Mouse (Mus musculus) left cerebral cortex, postnatal 36 days (tissue): ENCODE results near the gene 1700029H14Rik. TPM values are rescaled to one million over a fixed set of nuclear protein-coding genes. Genes with fewer than 3 reads are reported as not detected.

ENCODE experiments used
- DNase-seq, 2 experiments: peaks; one replicate each; pipeline ENCODE4 v3.0.0; 2021 to 2022; ENCODE audit warnings: low spot score in 2 of 2, mixed read lengths in 1 of 2
- intact Hi-C: fragments of 180-260 bp; cut with DNase I; formaldehyde crosslinking; loops from one replicate; pipeline ENCODE4 v1.15.1; 2025
- total RNA-seq, 2 experiments: library from RNA; stranded (reverse); gene quantifications; 2 replicates each; pipeline ENCODE4 v1.2.3; 2021

Gene 1700029H14Rik
- total RNA-seq, 2 experiments from 2014 or later, result not detected

DNA sequence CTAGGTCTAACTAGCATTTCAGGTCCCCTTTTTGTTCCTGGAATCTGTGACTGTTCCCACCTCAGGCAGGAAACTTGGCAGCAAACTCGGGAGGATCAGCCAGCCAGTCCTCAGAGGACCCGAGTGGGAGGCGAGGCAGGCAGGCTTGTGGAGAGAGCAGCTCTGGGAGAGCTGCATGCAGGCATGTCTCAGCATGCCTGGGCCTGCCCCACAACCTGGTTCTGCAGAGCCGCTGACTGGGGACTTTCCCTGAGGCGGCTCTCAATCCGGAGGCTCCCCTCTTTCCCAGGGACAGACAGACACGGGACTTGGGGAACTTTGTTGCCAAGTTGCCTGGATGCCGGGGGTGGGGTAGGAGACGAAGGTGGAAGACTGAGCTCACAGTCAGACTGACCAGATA lies 13.4 kb downstream of the 1700029H14Rik start:
- intact Hi-C loops, result loop anchor here (5.0 to 10.0 kb wide), 4 partner anchors 57 to 326 kb away; partner anchors contain the start of gene Gas6
- DNase-seq, result peak; percentile 46 to 57

DNA sequence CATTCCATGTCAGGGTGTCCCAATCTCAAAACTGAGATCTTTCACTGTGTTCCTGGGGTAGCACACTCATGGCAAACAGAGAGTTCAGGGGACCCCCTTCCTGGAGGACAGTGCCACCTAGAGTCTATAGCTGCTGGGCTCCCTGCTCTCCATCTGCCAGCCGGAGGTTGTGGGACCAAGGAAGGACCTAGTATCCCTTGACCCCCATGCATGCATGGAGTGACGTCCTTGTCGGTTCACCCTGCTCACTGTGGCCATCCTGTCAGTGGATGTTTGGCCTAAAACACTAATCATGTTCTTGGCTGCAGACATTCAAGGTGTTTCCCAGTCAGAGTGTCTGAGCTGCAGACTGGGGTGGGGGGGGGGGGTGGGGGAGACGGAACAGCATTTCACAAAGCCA lies 14.0 kb downstream of the 1700029H14Rik start:
- intact Hi-C loops, result loop anchor here (5.0 to 10.0 kb wide), 4 partner anchors 56 to 327 kb away; partner anchors contain the start of gene Gas6
- no peak for DNase-seq

GRCm38 (mm10) chr8:13546421-13546820 lies 15.8 kb downstream of the 1700029H14Rik start:
- intact Hi-C loops, result loop anchor here (5.0 to 10.0 kb wide), 4 partner anchors 54 to 328 kb away; partner anchors contain the start of gene Gas6
- DNase-seq, result no peak

DNA sequence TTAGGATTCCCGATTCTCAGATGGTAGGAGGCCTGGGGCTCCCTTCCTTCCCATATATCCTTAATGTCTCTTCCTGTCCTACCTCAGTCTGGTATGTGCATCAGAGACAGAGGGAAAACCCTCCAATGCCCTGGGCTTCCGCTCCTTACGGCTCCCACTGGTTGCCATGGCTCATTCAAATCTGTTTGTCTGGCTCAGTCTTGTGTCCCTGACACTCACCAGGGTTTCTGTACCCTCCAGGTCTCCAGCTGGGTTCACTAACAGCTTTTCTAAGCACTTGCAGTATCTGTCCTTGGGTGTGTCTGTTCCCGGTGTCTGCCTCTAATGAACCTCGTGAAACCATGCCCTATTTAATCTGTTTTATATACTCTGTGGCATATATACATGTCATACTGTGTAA lies 20.7 kb downstream of the 1700029H14Rik start:
- no peak for DNase-seq
- intact Hi-C loops, result loop anchor here (10.0 kb wide), 1 partner anchor 333 kb away; no protein-coding TSS in a partner anchor

DNA sequence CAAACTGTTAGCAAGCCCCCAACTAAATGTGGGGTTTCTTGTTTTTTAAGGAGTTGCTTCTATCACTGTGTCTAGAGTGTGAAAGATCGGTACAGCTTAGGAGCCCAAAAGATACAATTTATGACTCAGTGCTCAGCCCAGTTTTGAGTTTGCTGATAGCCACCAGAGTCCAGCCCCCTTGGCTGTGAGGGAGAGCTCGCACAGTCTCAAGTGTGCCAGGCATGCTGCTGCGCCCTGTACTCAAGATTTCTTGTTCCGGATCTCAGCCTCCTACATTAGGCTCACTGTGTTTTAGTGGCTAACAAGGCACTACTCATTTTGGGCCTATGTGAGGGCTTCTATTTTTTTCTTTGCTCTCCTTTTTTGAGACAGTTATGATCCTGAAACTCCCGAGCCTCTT lies 22.1 kb downstream of the 1700029H14Rik start:
- intact Hi-C loops, result loop anchor here (10.0 kb wide), 1 partner anchor 335 kb away; no protein-coding TSS in a partner anchor
- no peak for DNase-seq

GRCm38 (mm10) chr8:13538821-13539220 lies 23.4 kb downstream of the 1700029H14Rik start:
- intact Hi-C loops, result no loop called here
- peak; percentile 54 to 57 for DNase-seq

DNA sequence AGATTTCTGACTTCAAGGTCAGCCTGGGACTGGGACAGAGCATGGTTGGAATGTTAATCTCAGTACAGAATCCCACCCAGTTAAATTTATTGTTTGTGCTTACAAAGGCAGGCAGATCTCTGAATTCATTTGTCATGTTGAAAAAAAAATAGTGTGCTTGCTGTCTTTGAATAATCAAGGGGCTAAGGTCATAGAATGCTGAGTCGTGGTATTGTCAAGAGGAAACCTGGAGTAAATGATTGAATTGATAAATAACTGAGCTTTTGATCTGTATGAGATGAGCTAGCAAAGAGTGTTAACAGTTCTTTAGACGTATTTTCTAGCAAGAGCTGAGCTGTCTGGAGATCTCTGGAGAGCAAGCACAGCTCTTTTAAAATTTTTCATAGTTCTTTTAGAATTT lies 25.2 kb downstream of the 1700029H14Rik start:
- intact Hi-C loops, result no loop called here

GRCm38 (mm10) chr8:13533123-13533522 lies 29.1 kb downstream of the 1700029H14Rik start:
- DNase-seq, result no peak
- intact Hi-C loops, result no loop called here

More for the DNA sequence above, 25.2 kb downstream of the 1700029H14Rik start:
- DNase-seq, result no peak

DNA sequence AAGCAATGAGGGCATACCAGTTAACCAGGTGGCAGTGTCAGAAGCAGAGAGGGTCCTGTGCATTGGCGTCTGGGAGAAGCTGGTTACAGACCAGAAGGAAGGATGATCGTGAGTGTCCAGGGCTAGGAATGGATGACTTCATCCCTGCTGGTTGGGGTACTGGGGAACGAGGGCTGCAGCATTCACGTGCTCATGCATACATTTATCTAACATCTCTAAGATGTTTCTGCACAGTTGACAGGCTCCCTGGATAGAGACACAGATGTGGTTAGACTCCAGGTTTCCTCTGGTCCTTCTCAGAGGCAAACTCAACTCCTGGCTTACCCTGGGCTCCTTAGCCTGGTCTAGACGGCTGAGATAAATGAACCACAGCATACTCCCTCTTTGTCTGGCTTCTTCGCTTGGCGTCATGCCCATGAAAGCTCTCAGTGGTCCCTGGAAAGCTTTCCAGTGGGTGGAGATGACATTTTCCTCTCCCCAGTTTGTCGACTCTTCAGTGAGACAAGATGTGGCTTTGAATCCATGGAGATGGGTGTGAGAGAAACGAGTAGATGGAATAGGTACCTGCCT lies 30.6 kb downstream of the 1700029H14Rik start:
- intact Hi-C loops, result no loop called here

GRCm38 (mm10) chr8:13530941-13531340 lies 31.3 kb downstream of the 1700029H14Rik start:
- peak; percentile 47 to 49 for DNase-seq
- intact Hi-C loops, result no loop called here

More for the DNA sequence above, 30.6 kb downstream of the 1700029H14Rik start:
- DNase-seq, result no peak

DNA sequence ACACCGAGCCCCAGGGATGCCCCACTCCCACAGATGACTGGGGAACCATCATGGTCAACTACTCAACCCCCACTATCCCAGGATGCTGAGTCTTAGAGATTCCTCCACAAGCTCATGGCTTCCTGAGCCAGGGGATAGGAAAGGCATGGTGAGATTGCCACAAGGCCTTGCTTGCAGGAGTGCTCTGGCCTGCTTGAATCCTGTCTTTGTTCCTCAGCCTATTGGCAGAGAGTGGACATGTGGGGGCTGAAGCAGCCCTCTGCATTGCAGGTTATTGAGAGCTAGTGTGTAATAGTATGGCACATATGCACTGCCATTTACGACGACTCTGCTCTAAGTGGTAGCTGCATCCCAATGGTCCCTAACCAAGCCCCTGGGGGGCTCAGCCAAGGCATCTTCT lies 31.9 kb downstream of the 1700029H14Rik start:
- intact Hi-C loops, result no loop called here

DNA sequence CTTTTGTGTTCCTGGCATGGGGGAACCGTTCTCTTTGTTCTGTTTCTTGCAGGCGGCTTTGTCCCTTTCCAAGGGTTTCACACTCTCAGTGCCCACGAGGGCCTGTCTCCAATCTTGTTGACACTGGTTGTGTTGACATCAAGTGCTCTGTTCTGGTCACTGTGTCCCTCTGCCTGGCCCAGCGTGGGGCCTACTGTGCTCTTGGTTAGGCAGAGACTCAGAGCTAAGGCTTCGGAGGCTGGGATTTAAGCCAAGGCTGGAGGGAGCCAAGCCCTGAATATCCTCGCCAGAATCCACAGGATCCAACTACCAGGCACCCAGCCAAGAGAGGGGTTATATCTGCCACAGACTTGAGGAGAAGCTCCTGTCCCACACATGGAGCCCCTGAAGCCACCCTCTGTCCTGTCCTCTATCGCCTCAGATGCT lies 32.4 kb downstream of the 1700029H14Rik start:
- intact Hi-C loops, result no loop called here

More for the DNA sequence above, 31.9 kb downstream of the 1700029H14Rik start:
- no peak for DNase-seq

GRCm38 (mm10) chr8:13529011-13529840 lies 33.0 kb downstream of the 1700029H14Rik start:
- intact Hi-C loops, result no loop called here
- no peak for DNase-seq

More for the DNA sequence above, 32.4 kb downstream of the 1700029H14Rik start:
- DNase-seq, result peak; percentile 39 to 54

GRCm38 (mm10) chr8:13521392-13521791 lies 40.9 kb downstream of the 1700029H14Rik start:
- no peak for DNase-seq
- intact Hi-C loops, result no loop called here

GRCm38 (mm10) chr8:13520349-13520748 lies 41.9 kb downstream of the 1700029H14Rik start:
- intact Hi-C loops, result no loop called here
- DNase-seq, result no peak

GRCm38 (mm10) chr8:13519503-13519902 lies 42.8 kb downstream of the 1700029H14Rik start:
- peak; percentile 35 to 47 for DNase-seq
- intact Hi-C loops, result no loop called here

- intact Hi-C loops, result no loop called here
- no peak for DNase-seq
Observed at GRCm38 (mm10) chr8:13517284-13517781, 44.9 kb downstream of the 1700029H14Rik start.

DNA sequence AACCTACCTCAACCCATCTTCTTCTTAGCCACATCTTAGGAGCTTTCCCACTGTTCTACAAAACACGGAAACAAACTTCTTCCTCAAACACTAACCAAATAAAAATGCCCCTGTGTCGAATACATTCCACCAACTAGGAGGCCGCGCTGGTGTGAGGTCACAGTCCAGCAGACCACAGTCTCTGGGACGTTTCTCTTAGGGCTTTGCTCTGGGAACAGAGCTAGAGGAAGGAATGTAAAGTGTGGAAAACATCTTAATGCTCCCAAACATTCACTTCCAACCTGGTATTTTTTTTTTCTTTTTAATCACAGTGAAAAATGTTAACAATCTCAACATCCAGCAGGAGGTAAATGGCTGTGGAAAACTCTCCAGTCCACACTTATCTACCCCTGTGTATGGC lies 45.5 kb downstream of the 1700029H14Rik start:
- intact Hi-C loops, result no loop called here
- DNase-seq, result no peak

GRCm38 (mm10) chr8:13516011-13516442 lies 46.2 kb downstream of the 1700029H14Rik start:
- no peak for DNase-seq
- intact Hi-C loops, result no loop called here
